Mouse (Mus musculus): Measurements from ENCODE around the gene Olfr972.
"Not testable (repeated sequence)": the region's sequence is repeated elsewhere in the genome, so short reads cannot be mapped to it uniquely, and the experiment has no call there.

Olfr972 gene

GRCm38 (mm10) chr9:39866122-39866521, at the start of gene Olfr972:
Olfr972 (plus strand) TSS chr9:39866422.
- no peak for DNase-seq (ENCODE audit: extremely low spot score, low read depth, low spot score)

GRCm38 (mm10) chr9:39836576-39836975, 29.6 kb upstream of the Olfr972 start, which contains the start of gene Olfr971:
Olfr971 (plus strand) TSS chr9:39836876.
- not testable (repeated sequence) for DNase-seq (ENCODE audit: extremely low spot score, low read depth, low spot score)

GRCm38 (mm10) chr9:39871986-39872385, 5.8 kb downstream of the Olfr972 start:
- DNase-seq (ENCODE audit: extremely low spot score, low read depth, low spot score), result not testable (repeated sequence)

- not testable (repeated sequence) for DNase-seq (ENCODE audit: extremely low spot score, low read depth, low spot score)
Observed at GRCm38 (mm10) chr9:39877541-39878396, 11.5 kb downstream of the Olfr972 start.

GRCm38 (mm10) chr9:39905106-39905505, 38.9 kb downstream of the Olfr972 start:
- no peak for DNase-seq (ENCODE audit: extremely low spot score, low read depth, low spot score)

DNA sequence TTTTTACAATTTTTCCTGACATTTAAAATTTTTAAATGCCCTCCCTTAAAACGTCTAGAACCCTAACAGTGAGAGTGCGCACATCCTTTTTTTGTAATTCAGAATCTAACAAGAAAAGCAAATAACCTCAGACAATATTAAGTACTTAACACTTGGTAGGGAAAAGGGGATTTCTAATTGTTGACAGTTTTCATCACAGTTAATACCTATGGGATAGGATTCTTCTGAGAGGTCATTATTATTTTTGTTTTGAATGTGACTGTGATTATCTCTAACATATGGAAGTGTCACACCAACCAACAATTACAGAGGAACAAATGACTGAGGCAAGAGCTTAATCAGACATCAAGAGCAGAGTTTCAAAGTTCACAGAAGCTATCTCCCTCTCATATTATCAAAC, 40.8 kb downstream of the Olfr972 start, which contains the start of gene Olfr229:
Gene Olfr229 (plus strand): TSS at position 301 of the 400 bp plus-strand sequence.
- DNase-seq (ENCODE audit: extremely low spot score, low read depth, low spot score), result no peak

DNA sequence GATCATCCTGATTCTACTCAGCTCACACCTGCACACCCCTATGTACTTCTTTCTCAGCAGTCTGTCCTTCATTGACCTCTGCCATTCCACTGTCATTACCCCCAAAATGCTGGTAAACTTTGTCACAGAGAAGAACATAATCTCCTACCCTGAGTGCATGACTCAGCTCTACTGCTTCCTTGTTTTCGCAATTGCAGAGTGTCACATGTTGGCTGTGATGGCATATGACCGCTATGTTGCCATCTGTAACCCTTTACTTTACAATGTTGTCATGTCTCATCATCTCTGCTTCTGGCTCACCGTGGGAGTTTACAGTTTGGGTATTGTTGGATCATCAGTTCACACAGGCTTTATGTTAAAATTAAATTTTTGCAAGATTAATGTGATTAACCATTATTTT, 43.7 kb downstream of the Olfr972 start:
- no peak for DNase-seq (ENCODE audit: extremely low spot score, low read depth, low spot score)

All from hindlimb bud, embryonic 11.5 days (tissue).